Mouse (Mus musculus) kidney, postnatal 0 days (tissue): ENCODE measurements around the gene B3glct. TPM values are rescaled to one million over a fixed set of nuclear protein-coding genes. Genes with fewer than 3 reads are reported as not detected.

Source experiments
- ATAC-seq: fragments of 200-750 bp; cut with Nextera tagmentation; replicated peaks from 2 replicates; pipeline ENCODE4 v1.8.0; 2017; ENCODE audit warnings: low read depth, moderate number of reproducible peaks, moderate TSS enrichment, moderate library complexity; ENCODE audit not compliant: low FRiP score
- DNase-seq: peaks from one replicate; pipeline ENCODE4 v3.0.0-alpha.2; 2016; ENCODE audit warnings: low spot score
- H3K27ac ChIP-seq: fragments of 300-500 bp; sonication (generic); 2 replicates; pipeline ENCODE4 v1.5.1; 2014; ENCODE audit warnings: mild to moderate bottlenecking
- H3K27me3 ChIP-seq: fragments of 300-500 bp; sonication (generic); 2 replicates; pipeline ENCODE4 v1.6.1; 2014; ENCODE audit warnings: low read length, mixed read lengths; ENCODE audit not compliant: insufficient read depth
- H3K36me3 ChIP-seq: fragments of 300-500 bp; sonication (generic); 2 replicates; pipeline ENCODE4 v1.6.1; 2014; ENCODE audit warnings: low read length, mixed read lengths; ENCODE audit not compliant: insufficient read depth
- H3K4me1 ChIP-seq: fragments of 300-500 bp; sonication (generic); replicated peaks from 2 replicates; pipeline ENCODE4 v1.6.1; 2014; ENCODE audit warnings: antibody characterized with exemption, low read length, mixed read lengths; ENCODE audit not compliant: insufficient read depth
- H3K4me2 ChIP-seq: fragments of 300-500 bp; sonication (generic); 2 replicates; pipeline ENCODE4 v1.6.1; 2014; ENCODE audit warnings: mild to moderate bottlenecking, low read length, moderate library complexity, mixed read lengths
- H3K4me3 ChIP-seq: fragments of 300-500 bp; sonication (generic); replicated peaks from 2 replicates; pipeline ENCODE4 v1.5.1; 2014; ENCODE audit warnings: low read depth, low read length
- H3K9ac ChIP-seq: fragments of 300-500 bp; sonication (generic); 2 replicates; pipeline ENCODE4 v1.6.1; 2014; ENCODE audit warnings: low read depth, low read length
- H3K9me3 ChIP-seq: fragments of 300-500 bp; sonication (generic); replicated peaks from 2 replicates; pipeline ENCODE4 v1.6.1; 2016; ENCODE audit warnings: low read length, inconsistent platforms, mixed read lengths
- CTCF ChIP-seq: IDR thresholded peaks from 2 replicates; pipeline ENCODE4 v1.5.1; 2016; ENCODE audit warnings: antibody characterized with exemption, low read depth, mild to moderate bottlenecking, moderate library complexity
- WGBS: fragments of 180-500 bp; shearing (Covaris S2); extraction: QIAGEN DNeasy Blood & Tissue Kit; methylation state at CpG from one replicate; pipeline ENCODE4 v1.1.7; 2014; 5-methylcytosine and 5-hydroxymethylcytosine counted together
- polyA plus RNA-seq: library from polyadenylated mRNA; unstranded; fragments of >200 nt; fragmentation: Nextera tagmentation; extraction: Ambion mirVana; gene quantifications from 2 replicates; pipeline ENCODE4 v1.2.1, GENCODE M21; 2015

The B3glct gene
- polyA plus RNA-seq: 15.4 and 16.3 TPM in 2 replicates

- peak; percentile 93 for ATAC-seq
- WGBS: 1% methylated on average over 64 of the region's 106 CpGs
- H3K36me3 ChIP-seq: no peaks in the 10 kb centered on the region
Observed at GRCm38 (mm10) chr5:149678100-149678989, at the start of gene B3glct. TSS of gene B3glct (plus strand) at chr5:149678230.

GRCm38 (mm10) chr5:149634409-149635035 is 43.5 kb upstream of the B3glct start:
- Histone ChIP-seq H3K27me3 (no peaks in the 10 kb centered on the region), H3K27ac (no peak overlapping the region), H3K36me3 (peaks cover 28% of the 10 kb centered on the region), H3K9me3 (no peaks in the 10 kb centered on the region), H3K4me2 (peak overlapping the region; percentile 76), H3K9ac (no peak overlapping the region), H3K4me1 (0 out of 2 replicates have a peak, but pooled peaks cover 3% of the 10 kb centered on the region), H3K4me3 (peak overlapping the region; percentile 64; the same call in 1 of the 2 replicates)
- no peak for TF ChIP-seq CTCF
- no peak for ATAC-seq
- WGBS: 49% methylated on average over 11 of the region's 11 CpGs
- DNase-seq: no peak

More at GRCm38 (mm10) chr5:149678100-149678989, at the start of gene B3glct:
- Histone ChIP-seq H3K27me3 (no peaks in the 10 kb centered on the region), H3K4me1 (peaks cover 11% of the 10 kb centered on the region), H3K4me3 (peak within 1 kb of the TSS; percentile 80), H3K4me2 (peak within 1 kb of the TSS; percentile 91), H3K27ac (peak within 1 kb of the TSS; percentile 88), H3K9ac (peak within 1 kb of the TSS; percentile 86), H3K9me3 (no peaks in the 10 kb centered on the region)
- peak; percentile 84 for DNase-seq
- peak; percentile 82 for TF ChIP-seq CTCF

- H3K27ac ChIP-seq: peak overlapping the region; percentile 75
- under 1% methylated on average over 24 of the region's 24 CpGs for WGBS
- peak overlapping the region; percentile 64 for H3K4me3 ChIP-seq
- ATAC-seq (no peak), DNase-seq (peak; percentile 67)
- H3K27me3 ChIP-seq: no peaks in the 10 kb centered on the region
- no peak for TF ChIP-seq CTCF
- no peaks in the 10 kb centered on the region for H3K9me3 ChIP-seq
- peaks cover 18% of the 10 kb centered on the region for H3K36me3 ChIP-seq
- 0 out of 2 replicates have a peak, but pooled peaks cover 3% of the 10 kb centered on the region for H3K4me1 ChIP-seq
- H3K4me2 ChIP-seq: peak overlapping the region; percentile 76
- H3K9ac ChIP-seq: peak overlapping the region; percentile 57
Observed at GRCm38 (mm10) chr5:149635556-149635955, 42.5 kb upstream of the B3glct start.

GRCm38 (mm10) chr5:149636075-149636920 is 41.7 kb upstream of the B3glct start, which contains the start of gene Hsph1:
TSS of gene Hsph1 (minus strand) at chr5:149636376.
- peak; percentile 100 for DNase-seq
- Histone ChIP-seq H3K4me3 (peak within 1 kb of the TSS; percentile 64), H3K36me3 (peaks cover 11% of the 10 kb centered on the region; the same call in 1 of the 2 replicates), H3K4me1 (0 out of 2 replicates have a peak, but pooled peaks cover 3% of the 10 kb centered on the region), H3K27ac (peak within 1 kb of the TSS; percentile 75), H3K9ac (peak within 1 kb of the TSS; percentile 57), H3K9me3 (no peaks in the 10 kb centered on the region), H3K4me2 (peak within 1 kb of the TSS; percentile 76), H3K27me3 (no peaks in the 10 kb centered on the region)
- ATAC-seq: peak; percentile 99
- peak; percentile 33; the same call in 1 of the 2 replicates for TF ChIP-seq CTCF
- WGBS: under 1% methylated on average over 60 of the region's 60 CpGs

- TF ChIP-seq CTCF: no peak
- Histone ChIP-seq H3K4me2 (peak overlapping the region; percentile 76; the same call in 1 of the 2 replicates), H3K9me3 (no peaks in the 10 kb centered on the region), H3K27me3 (no peaks in the 10 kb centered on the region), H3K4me1 (0 out of 2 replicates have a peak, but pooled peaks cover 3% of the 10 kb centered on the region), H3K4me3 (peak overlapping the region; percentile 64; the same call in 1 of the 2 replicates), H3K9ac (no peak overlapping the region), H3K36me3 (peaks cover 2% of the 10 kb centered on the region; the same call in 1 of the 2 replicates), H3K27ac (no peak overlapping the region)
- WGBS: 56% methylated on average over 8 of the region's 8 CpGs
- DNase-seq (peak; percentile 17), ATAC-seq (no peak)
Observed at GRCm38 (mm10) chr5:149637306-149637705, 40.7 kb upstream of the B3glct start.
